Mouse (Mus musculus): ENCODE data around the gene Arnt. TPM values are rescaled to one million over a fixed set of nuclear protein-coding genes. Genes with fewer than 3 reads are reported as not detected.
A peak's percentile ranks its signal among the peaks of the same experiment; 100 is the strongest.
"Not testable (repeated sequence)": the region's sequence is repeated elsewhere in the genome, so short reads cannot be mapped to it uniquely, and the experiment has no call there.

Gene Arnt
- total RNA-seq, 1 experiment from 2014 or later = 58.4 TPM

- DNase-seq = no peak
Observed at GRCm38 (mm10) chr3:95526622-95527211, 92.5 kb downstream of the Arnt start, which contains the start of gene Ctss. Ctss (plus strand) TSS chr3:95526786.

- DNase-seq = no peak
Observed at GRCm38 (mm10) chr3:95529814-95530213, 95.6 kb downstream of the Arnt start.

GRCm38 (mm10) chr3:95531025-95531424 lies 96.8 kb downstream of the Arnt start:
- no peak for DNase-seq

- DNase-seq = no peak
Observed at GRCm38 (mm10) chr3:95533364-95533763, 99.2 kb downstream of the Arnt start.

DNA sequence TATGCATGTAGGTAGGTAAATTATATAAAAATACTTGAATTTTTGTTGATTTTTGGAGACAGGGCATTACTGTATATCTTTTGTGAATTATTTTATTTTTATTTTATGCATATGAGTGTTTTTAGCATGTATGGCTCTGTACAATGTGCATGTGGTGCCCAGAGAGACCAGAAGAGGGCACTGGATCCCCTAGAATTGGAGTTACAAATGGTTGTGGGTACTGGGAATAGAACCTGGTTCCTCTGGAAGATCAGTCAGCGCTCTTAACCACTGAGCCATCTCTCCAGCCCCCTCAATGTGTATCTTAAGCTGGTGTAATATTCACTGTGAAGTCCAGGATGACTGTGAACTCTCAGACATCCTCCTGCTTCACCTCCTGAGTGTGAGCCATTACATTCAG lies 100.7 kb downstream of the Arnt start:
- no peak for DNase-seq

- DNase-seq = peak; percentile 18
Observed at GRCm38 (mm10) chr3:95538936-95539335, 104.7 kb downstream of the Arnt start.

DNA sequence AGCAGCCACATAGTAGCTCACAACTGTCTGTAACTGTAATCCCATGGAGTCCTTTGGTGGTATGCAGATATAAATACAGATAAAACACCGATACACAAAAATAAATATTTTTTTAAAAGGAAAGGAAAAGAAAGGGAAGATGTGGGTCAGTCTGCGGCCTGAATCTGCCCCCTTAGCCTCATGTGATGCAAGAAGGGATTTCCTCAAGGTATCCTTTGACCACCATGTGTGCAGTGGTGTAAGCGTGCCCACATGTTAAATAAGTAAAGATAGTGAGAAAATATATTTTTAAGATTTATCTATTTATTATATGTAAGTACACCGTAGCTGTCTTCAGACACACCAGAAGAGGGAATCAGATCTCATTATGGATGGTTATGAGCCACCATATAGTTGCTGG lies 105.6 kb downstream of the Arnt start:
- no peak for DNase-seq

- not testable (repeated sequence) for DNase-seq
Observed at GRCm38 (mm10) chr3:95541186-95541585, 107.0 kb downstream of the Arnt start.

DNA sequence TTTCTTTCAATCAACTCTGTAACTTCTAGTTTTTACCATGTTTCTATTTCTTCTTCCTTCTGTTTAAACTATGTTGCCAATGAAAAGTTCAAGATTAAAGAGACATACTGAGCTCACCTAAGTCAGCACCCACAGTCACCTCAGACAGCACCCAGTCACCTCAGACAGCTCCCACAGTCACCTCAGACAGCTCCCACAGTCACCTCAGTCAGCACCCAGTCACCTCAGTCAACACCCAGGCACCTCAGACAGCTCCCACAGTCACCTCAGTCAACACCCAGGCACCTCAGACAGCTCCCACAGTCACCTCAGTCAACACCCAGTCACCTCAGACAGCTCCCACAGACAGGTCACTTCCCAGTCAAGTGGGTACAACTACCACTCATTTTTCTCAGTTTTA lies 108.0 kb downstream of the Arnt start:
- no peak for DNase-seq

DNA sequence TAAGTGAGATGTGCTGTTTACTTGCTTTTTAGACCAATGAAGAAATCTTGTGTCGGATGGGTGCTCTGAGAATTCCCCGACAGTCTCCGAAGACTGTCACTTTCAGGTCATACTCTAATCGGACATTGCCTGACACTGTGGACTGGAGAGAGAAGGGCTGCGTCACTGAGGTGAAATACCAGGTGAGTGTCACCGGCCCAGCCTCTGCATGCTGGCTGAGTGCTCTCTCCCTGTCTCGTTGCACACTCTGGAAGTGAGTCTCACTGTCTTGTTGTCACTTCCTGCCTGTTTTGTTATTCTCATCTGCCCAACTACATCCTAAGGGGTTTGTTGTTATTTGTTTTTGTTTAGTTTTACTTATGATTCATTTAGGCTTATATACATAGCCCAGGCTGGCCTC lies 108.8 kb downstream of the Arnt start:
- DNase-seq = no peak

Other genes with a start within 250 kb of the Arnt start
- 22.6 and 26.4 TPM in 2 replicates for gene Gabpb2, start 216.5 kb upstream of the Arnt start, total RNA-seq (2021)
- gene Cdc42se1, start 205.7 kb upstream of the Arnt start, total RNA-seq (2021) = 63.3 and 80.3 TPM in 2 replicates
- gene Mllt11, start 202.2 kb upstream of the Arnt start, total RNA-seq (2021) = 6.9 and 15.1 TPM in 2 replicates
- gene Gm128, start 192.8 kb upstream of the Arnt start, total RNA-seq (2021) = not detected in 2 replicates
- gene Bnipl, start 183.2 kb upstream of the Arnt start, total RNA-seq (2021) = 0.19 and 0.34 TPM in 2 replicates
- 78.9 and 104 TPM in 2 replicates for gene Mindy1, start 153.0 kb upstream of the Arnt start, total RNA-seq (2021)
- 21.6 and 24.0 TPM in 2 replicates for gene Prune1, start 152.3 kb upstream of the Arnt start, total RNA-seq (2021)
- 1.1 and 1.6 TPM in 2 replicates for gene Anxa9, start 127.2 kb upstream of the Arnt start, total RNA-seq (2021)
- gene Cers2, start 119.6 kb upstream of the Arnt start, total RNA-seq (2021) = 181 and 196 TPM in 2 replicates
- 27.1 and 28.0 TPM in 2 replicates for gene Setdb1, start 77.2 kb upstream of the Arnt start, total RNA-seq (2021)
- not detected in 2 replicates for gene 4930558C23Rik, start 31.5 kb upstream of the Arnt start, total RNA-seq (2021)
- gene Ctsk, start 64.9 kb downstream of the Arnt start, total RNA-seq (2021) = 8.4 and 11.0 TPM in 2 replicates
- gene Ctss, start 92.4 kb downstream of the Arnt start, total RNA-seq (2021) = 15.2 and 28.4 TPM in 2 replicates
- gene Hormad1, start 125.3 kb downstream of the Arnt start, total RNA-seq (2021) = not detected in 2 replicates
- gene Golph3l, start 154.5 kb downstream of the Arnt start, total RNA-seq (2021) = 33.6 and 35.9 TPM in 2 replicates
- 72.6 and 74.5 TPM in 2 replicates for gene Ensa, start 190.6 kb downstream of the Arnt start, total RNA-seq (2021)
- gene Mcl1, start 224.4 kb downstream of the Arnt start, total RNA-seq (2021) = 151 and 187 TPM in 2 replicates